12 mouse cellular contexts compared by ENCODE assay signal in the genomic region with DNA sequence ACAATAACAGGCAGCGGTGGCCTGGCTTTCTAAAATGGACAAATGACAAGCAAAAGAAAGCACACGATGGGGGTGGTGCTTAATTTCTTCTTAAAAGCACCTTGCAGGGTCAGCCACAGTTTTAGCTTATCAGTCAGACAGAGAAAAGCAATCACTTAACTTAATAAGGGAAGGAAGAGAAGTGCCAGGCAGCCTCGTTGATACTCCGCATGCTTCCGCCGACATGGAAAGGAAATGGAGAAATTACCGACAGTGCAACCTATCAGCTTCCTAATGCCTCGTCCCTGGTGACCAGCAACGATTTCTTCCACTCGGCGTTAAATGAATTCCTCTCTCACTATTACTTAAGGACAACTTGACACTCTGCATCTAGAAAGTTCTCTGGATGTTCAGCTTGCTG.
DNase-seq lines count a peak whose midpoint lies in the region; ATAC-seq and TF ChIP-seq lines count a peak whose summit lies in the region.
"Had no signal": no experiment of that assay in that cellular context is flagged by ENCODE, and none has a peak within 500 bp of the region (broad histone marks: within the 10 kb centered on the region; RNA-seq: fewer than 3 reads in every experiment).

No protein-coding gene starts in this region.

- no peak overlapping the region for H3K4me3 ChIP-seq in heart, adult 2 months
- H3K4me3 ChIP-seq in liver, embryonic 11.5 days (ENCODE audit: low read depth, low read length): no peak overlapping the region
- no peak overlapping the region for H3K4me3 ChIP-seq in neural tube, embryonic 15.5 days (replicated peaks)
- H3K4me3 ChIP-seq: neural tube, embryonic 12.5 days had no signal

- no peaks in the 10 kb centered on the region for H3K36me3 ChIP-seq in heart, adult 2 months (ENCODE audit: control insufficient read depth, insufficient read depth, low read length)
- no peaks in the 10 kb centered on the region for H3K36me3 ChIP-seq in liver, embryonic 11.5 days (ENCODE audit: control insufficient read depth, insufficient read depth, low read length)
- H3K36me3 ChIP-seq in neural tube, embryonic 15.5 days: no peaks in the 10 kb centered on the region
- H3K36me3 ChIP-seq: neural tube, embryonic 12.5 days had no signal

- H3K4me2 ChIP-seq in liver, embryonic 11.5 days: peak overlapping the region; percentile 34; the same call in 1 of the 2 replicates
- no peak overlapping the region for H3K4me2 ChIP-seq in neural tube, embryonic 15.5 days
- H3K4me2 ChIP-seq: neural tube, embryonic 12.5 days had no signal

- 28% methylated on average over 11 of the region's 11 CpGs for WGBS in heart, adult 2 months
- WGBS in liver, embryonic 11.5 days: 25% methylated on average over 11 of the region's 11 CpGs
- WGBS in neural tube, embryonic 15.5 days: 37% methylated on average over 11 of the region's 11 CpGs

- H3K9ac ChIP-seq in heart, adult 2 months (ENCODE audit: low read depth, low read length): no peak overlapping the region
- no peak overlapping the region for H3K9ac ChIP-seq in liver, embryonic 11.5 days (ENCODE audit: low read depth, low read length)
- H3K9ac ChIP-seq in neural tube, embryonic 15.5 days (replicated peaks): no peak overlapping the region
- H3K9ac ChIP-seq: neural tube, embryonic 12.5 days had no signal

- intact Hi-C loops in heart, adult 2 months (cut with DNase I): loop anchor here (2.0 to 5.0 kb wide), 2 partner anchors 36 to 71 kb away; partner anchors contain the start of gene Nxn
- intact Hi-C loops in heart, postnatal 25 days (cut with DNase I): no loop called here

- DNase-seq in heart, adult 2 months: no peak
- DNase-seq in heart, postnatal 25 days (ENCODE audit: low spot score): no peak
- DNase-seq in liver, embryonic 11.5 days (ENCODE audit: low spot score): no peak
- DNase-seq in liver: no peak
- DNase-seq in T-cell, adult 2 months (ENCODE audit: low spot score): no peak
- DNase-seq in left cerebral cortex, adult 8-10 months (ENCODE audit: low spot score in 2 of 2): no peak
- DNase-seq: cerebellum, postnatal 25 days; kidney, adult 2 months; right cerebral cortex, postnatal 25 days had no signal

- peaks cover 26% of the 10 kb centered on the region for H3K4me1 ChIP-seq in heart, adult 2 months (ENCODE audit: control insufficient read depth, insufficient read depth, low read length)
- H3K4me1 ChIP-seq in liver, embryonic 11.5 days (replicated peaks; ENCODE audit: control insufficient read depth, insufficient read depth, low read length): peaks cover 14% of the 10 kb centered on the region
- H3K4me1 ChIP-seq in neural tube, embryonic 15.5 days: peaks cover 51% of the 10 kb centered on the region

- no peaks in the 10 kb centered on the region for H3K9me3 ChIP-seq in liver, embryonic 11.5 days (ENCODE audit: control insufficient read depth, low read length)
- no peaks in the 10 kb centered on the region for H3K9me3 ChIP-seq in neural tube, embryonic 15.5 days (replicated peaks)
- H3K9me3 ChIP-seq: neural tube, embryonic 12.5 days had no signal

- no peak for TF ChIP-seq POLR2A in heart, adult 2 months (IDR thresholded peaks at IDR 0.05; ENCODE audit: insufficient read depth, low read depth, low read length)

- ATAC-seq in liver, embryonic 11.5 days (replicated peaks; ENCODE audit: low FRiP score): no peak
- peak; percentile 47 to 51; a peak in 3 of 4 replicates for ATAC-seq in hematopoietic stem cell, adult 5-6 weeks (replicated peaks in 1 of 2; ENCODE audit: insufficient read depth in 1 of 2, low FRiP score in 2 of 2, low TSS enrichment in 1 of 2, low read depth in 1 of 2, poor library complexity in 2 of 2, severe bottlenecking in 2 of 2)
- ATAC-seq in neural tube, embryonic 15.5 days (ENCODE audit: low FRiP score): no peak

- no peaks in the 10 kb centered on the region for H3K27me3 ChIP-seq in heart, adult 2 months (ENCODE audit: control insufficient read depth, insufficient read depth, low read length)
- H3K27me3 ChIP-seq in liver, embryonic 11.5 days (replicated peaks; ENCODE audit: control insufficient read depth, insufficient read depth, low read length): no peaks in the 10 kb centered on the region
- H3K27me3 ChIP-seq in neural tube, embryonic 15.5 days (replicated peaks): no peaks in the 10 kb centered on the region
- H3K27me3 ChIP-seq: neural tube, embryonic 12.5 days had no signal

- H3K79me2 ChIP-seq in heart, adult 2 months (replicated peaks; ENCODE audit: control insufficient read depth, insufficient read depth, low read length): peaks cover 2% of the 10 kb centered on the region; the same call in 1 of the 2 replicates

- no peak for TF ChIP-seq EP300 in heart, adult 2 months (IDR thresholded peaks at IDR 0.05; ENCODE audit: insufficient read depth, low read depth, low read length)

- no peak for TF ChIP-seq CTCF in heart, adult 2 months (IDR thresholded peaks at IDR 0.05)

- peak overlapping the region; percentile 53 for H3K27ac ChIP-seq in heart, adult 2 months
- no peak overlapping the region for H3K27ac ChIP-seq in liver, embryonic 11.5 days (ENCODE audit: low read depth, low read length)
- H3K27ac ChIP-seq in neural tube, embryonic 15.5 days (replicated peaks): 0 out of 2 replicates have a peak overlapping the region, but pooled peaks have one; percentile 13
- H3K27ac ChIP-seq: neural tube, embryonic 12.5 days had no signal

Comparison
In these comparisons a context has a peak if more than half of its experiments do, and no peak if none do; other contexts are left out.
1. ATAC-seq: peak in hematopoietic stem cell, adult 5-6 weeks (2 of 2); none in liver, embryonic 11.5 days (single experiment) and neural tube, embryonic 15.5 days (single experiment).